Mouse (Mus musculus): Measurements from ENCODE around the gene Cped1. TPM values are rescaled to one million over a fixed set of nuclear protein-coding genes. Genes with fewer than 3 reads are reported as not detected.

Cped1 gene
- total RNA-seq, 4 experiments from 2014 or later, result 49.0 to 62.4 (median 51.9) TPM

Other genes with a start within 250 kb of the Cped1 start
- 100 to 1,000 TPM; 147 to 176 (median 162) TPM for gene Tspan12, start 133.4 kb upstream of the Cped1 start, total RNA-seq (2022)
- 10 to 100 TPM; 19.4 to 31.3 (median 23.8) TPM for gene Ing3, start 36.3 kb upstream of the Cped1 start, total RNA-seq (2022)

Data from adrenal gland, adult 8-10 months (tissue).